Mouse (Mus musculus) liver, embryonic 14.5 days (tissue): ENCODE measurements at regions not wholly inside any gene's neighbourhood (a gene's known extent, or its start where the extent isn't known, plus 50 kb on each side); places are given as distances from the start of the nearest gene placed in this dataset.
"Not testable (repeated sequence)": the region's sequence is repeated elsewhere in the genome, so short reads cannot be mapped to it uniquely, and the experiment has no call there.

ENCODE experiments used
- ATAC-seq: fragments of 200-750 bp; cut with Nextera tagmentation; 2 replicates; pipeline ENCODE4 v1.8.0; 2017; ENCODE audit warnings: moderate number of reproducible peaks, mild to moderate bottlenecking, moderate library complexity; ENCODE audit not compliant: insufficient read depth
- DNase-seq, 3 experiments: peaks; one replicate each; pipeline ENCODE4 v3.0.0-alpha.2; 2012 to 2013; ENCODE audit warnings: low read depth in 3 of 3, low spot score in 3 of 3
- H3K27ac ChIP-seq: fragments of 300-500 bp; sonication (generic); 2 replicates; pipeline ENCODE4 v1.5.1; 2014; ENCODE audit warnings: moderate library complexity, mild to moderate bottlenecking, control low read depth, inconsistent platforms
- H3K27me3 ChIP-seq: fragments of 300-500 bp; sonication (generic); 2 replicates; pipeline ENCODE4 v1.6.1; 2014; ENCODE audit warnings: mild to moderate bottlenecking, low read length, moderate library complexity; ENCODE audit not compliant: control insufficient read depth, insufficient read depth
- H3K36me3 ChIP-seq: fragments of 300-500 bp; sonication (generic); replicated peaks from 2 replicates; pipeline ENCODE4 v1.6.1; 2014; ENCODE audit warnings: low read depth; ENCODE audit not compliant: control insufficient read depth, insufficient read depth
- H3K4me1 ChIP-seq, 2 experiments: fragments of 200-500 bp in 1 of 2; fragments of 300-500 bp in 1 of 2; sonication (generic) in 1 of 2; replicated peaks; 2 replicates each; pipeline ENCODE4 v1.6.1; 2012 to 2014; ENCODE audit warnings: antibody characterized with exemption in 1 of 2, inconsistent platforms in 1 of 2, low read length in 1 of 2; ENCODE audit not compliant: control insufficient read depth in 2 of 2, insufficient read depth in 2 of 2
- H3K4me2 ChIP-seq: fragments of 300-500 bp; sonication (generic); 2 replicates; pipeline ENCODE4 v1.6.1; 2014; ENCODE audit warnings: low read depth, mild to moderate bottlenecking, control low read depth, moderate library complexity
- H3K4me3 ChIP-seq, 2 experiments: fragments of 200-500 bp in 1 of 2; fragments of 300-500 bp in 1 of 2; sonication (generic) in 1 of 2; 2 replicates each; pipeline ENCODE4 v1.5.1; 2012 to 2014; ENCODE audit warnings: low read depth in 2 of 2, low read length in 2 of 2, mild to moderate bottlenecking in 2 of 2, control low read depth in 1 of 2, inconsistent platforms in 1 of 2, moderate library complexity in 1 of 2; ENCODE audit not compliant: insufficient read depth in 1 of 2
- H3K9ac ChIP-seq: fragments of 300-500 bp; sonication (generic); replicated peaks from 2 replicates; pipeline ENCODE4 v1.6.1; 2014; ENCODE audit warnings: mild to moderate bottlenecking, control low read depth, moderate library complexity
- H3K9me3 ChIP-seq: fragments of 300-500 bp; sonication (generic); 2 replicates; pipeline ENCODE4 v1.6.1; 2016; ENCODE audit warnings: low read length, mixed read lengths; ENCODE audit not compliant: control insufficient read depth
- CTCF ChIP-seq: IDR thresholded peaks from 2 replicates; pipeline ENCODE4 v1.5.1; 2016; ENCODE audit warnings: antibody characterized with exemption, low read depth, control low read depth
- EP300 ChIP-seq: IDR thresholded peaks from 2 replicates; pipeline ENCODE4 v1.6.1; 2016; ENCODE audit warnings: antibody characterized with exemption, low read depth
- WGBS: fragments of 180-500 bp; shearing (Covaris S2); extraction: QIAGEN DNeasy Blood & Tissue Kit; methylation state at CpG from one replicate; pipeline ENCODE4 v1.1.7; 2014; ENCODE audit not compliant: insufficient replicate concordance; 5-methylcytosine and 5-hydroxymethylcytosine counted together

DNA sequence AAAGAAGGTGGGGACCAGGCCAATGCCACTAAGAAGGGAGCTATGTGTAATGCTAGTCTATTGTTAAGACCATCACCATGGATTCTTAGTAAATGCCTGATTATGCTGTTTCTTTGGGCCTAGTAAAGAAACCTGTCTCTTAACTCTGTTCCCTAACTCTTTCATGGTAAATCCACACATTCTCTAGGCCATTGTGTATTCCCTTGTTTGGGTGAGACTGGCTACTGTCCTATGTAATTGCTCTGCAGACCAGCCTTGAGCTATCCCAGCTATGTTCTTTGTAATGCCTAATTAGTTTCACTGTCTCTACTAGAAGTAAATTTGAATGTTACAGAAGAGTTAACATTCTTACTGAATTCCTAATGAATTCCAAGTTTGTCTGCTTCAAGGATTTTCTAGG lies 186.9 kb upstream of the Gm10750 start:
- Histone ChIP-seq H3K36me3 (no peaks in the 10 kb centered on the region), H3K27me3 (no peaks in the 10 kb centered on the region), H3K9me3 (no peaks in the 10 kb centered on the region), H3K4me1 (no peaks in the 10 kb centered on the region), H3K9ac (no peak overlapping the region), H3K27ac (no peak overlapping the region), H3K4me2 (no peak overlapping the region), H3K4me3 (no peak overlapping the region)
- no peak for DNase-seq
- ATAC-seq: no peak
- TF ChIP-seq EP300 (no peak), CTCF (no peak)

- Histone ChIP-seq H3K36me3 (no peaks in the 10 kb centered on the region), H3K9ac (no peak overlapping the region), H3K9me3 (no peaks in the 10 kb centered on the region), H3K4me2 (no peak overlapping the region), H3K4me1 (no peaks in the 10 kb centered on the region), H3K27ac (no peak overlapping the region), H3K4me3 (no peak overlapping the region), H3K27me3 (no peaks in the 10 kb centered on the region)
- TF ChIP-seq CTCF (no peak), EP300 (no peak)
- WGBS: 57% methylated on average over 1 of the region's 1 CpGs
- no peak for DNase-seq
- ATAC-seq: no peak
Observed at GRCm38 (mm10) chr2:149195736-149196135, 178.7 kb upstream of the Gm10750 start.

DNA sequence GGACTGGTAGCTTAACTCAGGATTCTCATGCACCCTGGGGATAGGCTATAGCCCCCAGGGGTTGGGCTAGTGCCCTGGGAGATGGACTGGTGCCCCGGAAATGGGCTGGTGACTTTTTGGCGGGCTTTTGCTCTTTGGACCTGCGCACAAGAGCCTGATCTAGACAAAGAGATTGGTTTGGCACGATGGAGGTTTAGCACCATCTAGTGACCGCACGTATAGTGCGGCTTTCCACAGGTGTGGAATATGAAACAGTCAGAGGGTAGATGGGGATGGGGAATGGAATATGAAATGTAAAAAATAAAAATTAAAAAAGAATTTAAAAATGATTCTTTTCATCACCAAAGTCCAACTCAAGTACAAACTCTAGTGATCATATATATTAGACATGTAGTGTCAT lies 141.4 kb upstream of the Gm10750 start:
- not testable (repeated sequence) for H3K4me1 ChIP-seq, H3K36me3 ChIP-seq, H3K9me3 ChIP-seq, H3K27me3 ChIP-seq, H3K27ac ChIP-seq, DNase-seq, ATAC-seq, H3K9ac ChIP-seq, H3K4me2 ChIP-seq, H3K4me3 ChIP-seq
- 19% methylated on average over 7 of the region's 7 CpGs for WGBS
- 0 out of 2 replicates have a peak, but pooled peaks have one; percentile 7 for TF ChIP-seq CTCF

DNA sequence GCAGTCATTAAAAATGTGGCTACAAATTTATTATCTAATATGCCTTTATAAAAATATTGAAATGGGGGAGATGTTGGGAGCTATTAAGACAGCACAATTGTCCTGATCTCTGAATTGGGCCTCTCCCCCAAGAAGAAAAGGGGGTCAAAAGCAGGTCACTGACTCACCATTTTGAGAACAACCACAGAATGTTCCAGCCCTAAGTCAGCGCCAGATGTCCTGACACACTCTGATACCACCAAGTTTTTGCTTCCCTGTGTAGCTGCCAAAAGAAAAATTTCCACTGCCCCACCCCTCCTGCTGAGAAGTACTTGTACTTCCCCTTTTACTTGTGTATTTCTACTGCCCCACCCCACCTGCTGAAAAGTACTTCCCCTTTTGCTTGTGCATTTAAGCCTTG lies 92.5 kb upstream of the Gm10750 start:
- 75% methylated on average over 1 of the region's 1 CpGs for WGBS
- ATAC-seq, H3K4me2 ChIP-seq, H3K27me3 ChIP-seq, H3K9ac ChIP-seq, H3K9me3 ChIP-seq, H3K4me1 ChIP-seq, H3K36me3 ChIP-seq, H3K27ac ChIP-seq, DNase-seq, H3K4me3 ChIP-seq: not testable (repeated sequence)

- no peak for ATAC-seq
- WGBS: 25% methylated on average over 3 of the region's 3 CpGs
- no peak overlapping the region for H3K4me3 ChIP-seq
- H3K9me3 ChIP-seq: no peaks in the 10 kb centered on the region
- H3K9ac ChIP-seq: no peak overlapping the region
- no peak for DNase-seq
- no peaks in the 10 kb centered on the region for H3K36me3 ChIP-seq
- TF ChIP-seq EP300 (no peak), CTCF (no peak)
- H3K4me1 ChIP-seq: no peaks in the 10 kb centered on the region
- H3K27me3 ChIP-seq: no peaks in the 10 kb centered on the region
- H3K4me2 ChIP-seq: no peak overlapping the region
- H3K27ac ChIP-seq: no peak overlapping the region
Observed at GRCm38 (mm10) chr2:149092146-149092545, 75.1 kb upstream of the Gm10750 start.
